Mouse (Mus musculus): ENCODE results near the gene Lect2.
A peak's percentile ranks its signal among the peaks of the same experiment; 100 is the strongest.

Lect2 gene

GRCm38 (mm10) chr13:56556701-56557100 lies 8.4 kb upstream of the Lect2 start:
- no peak for DNase-seq (ENCODE audit: low read depth, low spot score)

- DNase-seq (ENCODE audit: low read depth, low spot score) = no peak
These were observed 7.7 kb upstream of the Lect2 start for GRCm38 (mm10) chr13:56555957-56556356.

- no peak for DNase-seq (ENCODE audit: low read depth, low spot score)
These were observed 6.1 kb upstream of the Lect2 start for GRCm38 (mm10) chr13:56554409-56554808.

- no peak for DNase-seq (ENCODE audit: low read depth, low spot score)
These were observed 5.6 kb upstream of the Lect2 start for GRCm38 (mm10) chr13:56553923-56554322.

- DNase-seq (ENCODE audit: low read depth, low spot score) = no peak
These were observed 3.4 kb upstream of the Lect2 start for GRCm38 (mm10) chr13:56551661-56552060.

- DNase-seq (ENCODE audit: low read depth, low spot score) = no peak
These were observed 2.3 kb upstream of the Lect2 start for GRCm38 (mm10) chr13:56550574-56550973.

- no peak for DNase-seq (ENCODE audit: low read depth, low spot score)
These were observed 1.1 kb upstream of the Lect2 start for GRCm38 (mm10) chr13:56549364-56549763.

- no peak for DNase-seq (ENCODE audit: low read depth, low spot score)
These were observed 3.3 kb downstream of the Lect2 start for GRCm38 (mm10) chr13:56544956-56545355.

- DNase-seq (ENCODE audit: low read depth, low spot score) = no peak
These were observed 4.5 kb downstream of the Lect2 start for GRCm38 (mm10) chr13:56543805-56544204.

GRCm38 (mm10) chr13:56539846-56540245 lies 8.5 kb downstream of the Lect2 start:
- DNase-seq (ENCODE audit: low read depth, low spot score) = no peak

GRCm38 (mm10) chr13:56537026-56537425 lies 11.3 kb downstream of the Lect2 start:
- no peak for DNase-seq (ENCODE audit: low read depth, low spot score)

GRCm38 (mm10) chr13:56535570-56535969 lies 12.7 kb downstream of the Lect2 start:
- no peak for DNase-seq (ENCODE audit: low read depth, low spot score)

GRCm38 (mm10) chr13:56534931-56535330 lies 13.4 kb downstream of the Lect2 start:
- no peak for DNase-seq (ENCODE audit: low read depth, low spot score)

- DNase-seq (ENCODE audit: low read depth, low spot score) = no peak
These were observed 18.6 kb downstream of the Lect2 start for GRCm38 (mm10) chr13:56529685-56530084.

GRCm38 (mm10) chr13:56529031-56529430 lies 19.3 kb downstream of the Lect2 start:
- DNase-seq (ENCODE audit: low read depth, low spot score) = no peak

- no peak for DNase-seq (ENCODE audit: low read depth, low spot score)
These were observed 20.0 kb downstream of the Lect2 start for GRCm38 (mm10) chr13:56528281-56528680.

- DNase-seq (ENCODE audit: low read depth, low spot score) = no peak
These were observed 20.5 kb downstream of the Lect2 start for GRCm38 (mm10) chr13:56527846-56528245.

- no peak for DNase-seq (ENCODE audit: low read depth, low spot score)
These were observed 21.4 kb downstream of the Lect2 start for GRCm38 (mm10) chr13:56526871-56527270.

- DNase-seq (ENCODE audit: low read depth, low spot score) = no peak
These were observed 25.5 kb downstream of the Lect2 start for GRCm38 (mm10) chr13:56522821-56523167.

- DNase-seq (ENCODE audit: low read depth, low spot score) = peak; percentile 29
These were observed 26.1 kb downstream of the Lect2 start, which contains the start of gene Fbxl21 for GRCm38 (mm10) chr13:56522081-56522820. Gene Fbxl21 (plus strand): TSS chr13:56522472.

GRCm38 (mm10) chr13:56516816-56517215 lies 31.5 kb downstream of the Lect2 start:
- no peak for DNase-seq (ENCODE audit: low read depth, low spot score)

GRCm38 (mm10) chr13:56516311-56516710 lies 32.0 kb downstream of the Lect2 start:
- no peak for DNase-seq (ENCODE audit: low read depth, low spot score)

GRCm38 (mm10) chr13:56513595-56513994 lies 34.7 kb downstream of the Lect2 start:
- no peak for DNase-seq (ENCODE audit: low read depth, low spot score)

- DNase-seq (ENCODE audit: low read depth, low spot score) = no peak
These were observed 38.5 kb downstream of the Lect2 start for GRCm38 (mm10) chr13:56509796-56510195.
